ENCODE assay signal across 8 mouse cellular contexts in the genomic region with DNA sequence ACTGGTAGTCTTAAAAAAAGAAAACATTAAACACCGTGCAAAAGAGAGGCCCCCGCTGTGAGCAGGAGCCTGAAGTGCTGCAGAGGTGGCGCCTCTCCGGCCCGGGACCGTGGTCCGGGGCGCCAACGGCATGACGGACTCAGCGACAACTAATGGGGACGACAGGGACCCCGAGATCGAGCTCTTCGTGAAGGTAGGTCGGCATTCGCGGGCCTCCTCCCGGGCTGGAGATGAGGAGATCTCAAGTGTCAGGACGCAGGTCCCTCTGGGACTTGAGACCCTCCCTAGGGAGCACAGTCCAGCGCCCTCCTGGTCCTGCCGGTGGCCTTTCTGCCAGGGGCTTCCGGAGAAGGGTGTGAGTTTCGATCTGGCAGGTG. TPM values are rescaled to one million over a fixed set of nuclear protein-coding genes. Genes with fewer than 3 reads are reported as not detected.
A peak's percentile ranks its signal among the peaks of the same experiment; 100 is the strongest.
DNase-seq lines count a peak whose midpoint lies in the region; ATAC-seq and TF ChIP-seq lines count a peak whose summit lies in the region.

No protein-coding gene starts in this region.

- DNase-seq in cerebellum, postnatal 10 days: peak; percentile 8 to 14
- no peak for DNase-seq in cerebellum, postnatal 4 days (ENCODE audit: low spot score in 2 of 2)
- peak; percentile 53 for DNase-seq in gastrocnemius, adult 18-20 months (ENCODE audit: low spot score)
- no peak for DNase-seq in cerebellum, adult 11-12 months

- peak; percentile 16; the same call in 1 of the 2 replicates for ATAC-seq in intestine, embryonic 15.5 days
- ATAC-seq in megakaryocyte, adult 5-6 weeks (ENCODE audit: poor library complexity, severe bottlenecking): peak; percentile 59
- ATAC-seq in stomach, embryonic 15.5 days (ENCODE audit: insufficient read depth, low FRiP score, low read depth): peak; percentile 28; the same call in 1 of the 2 replicates

- H3K4me2 ChIP-seq in intestine, embryonic 15.5 days (replicated peaks): peak overlapping the region; percentile 87
- peak overlapping the region; percentile 86 for H3K4me2 ChIP-seq in stomach, embryonic 15.5 days

- no peak overlapping the region for H3K9ac ChIP-seq in ES-Bruce4 (ENCODE audit: low read depth, poor library complexity, severe bottlenecking)
- H3K9ac ChIP-seq in intestine, embryonic 15.5 days: peak overlapping the region; percentile 31
- no peak overlapping the region for H3K9ac ChIP-seq in stomach, embryonic 15.5 days

- H3K4me3 ChIP-seq in ES-Bruce4 (ENCODE audit: low read depth, low read length): peak overlapping the region; percentile 22; the same call in 1 of the 2 replicates
- peak overlapping the region; percentile 36 for H3K4me3 ChIP-seq in intestine, embryonic 15.5 days (replicated peaks)
- H3K4me3 ChIP-seq in stomach, embryonic 15.5 days (replicated peaks): peak overlapping the region; percentile 41

- H3K27ac ChIP-seq in ES-Bruce4 (ENCODE audit: insufficient read depth, low read length): no peak overlapping the region
- H3K27ac ChIP-seq in intestine, embryonic 15.5 days: no peak overlapping the region
- H3K27ac ChIP-seq in stomach, embryonic 15.5 days: no peak overlapping the region

- TF ChIP-seq CTCF in ES-Bruce4 (IDR thresholded peaks at IDR 0.05; ENCODE audit: low read depth, low read length): no peak

- H3K9me3 ChIP-seq in ES-Bruce4 (replicated peaks; ENCODE audit: control insufficient read depth, insufficient read depth, low read length, poor library complexity, severe bottlenecking): no peaks in the 10 kb centered on the region
- no peaks in the 10 kb centered on the region for H3K9me3 ChIP-seq in intestine, embryonic 15.5 days
- H3K9me3 ChIP-seq in stomach, embryonic 15.5 days: no peaks in the 10 kb centered on the region

- no peaks in the 10 kb centered on the region for H3K4me1 ChIP-seq in ES-Bruce4 (ENCODE audit: control insufficient read depth, insufficient read depth, low read length)
- H3K4me1 ChIP-seq in intestine, embryonic 15.5 days (replicated peaks): peaks cover 15% of the 10 kb centered on the region
- H3K4me1 ChIP-seq in stomach, embryonic 15.5 days: peaks cover 11% of the 10 kb centered on the region

- 1% methylated on average over 24 of the region's 24 CpGs for WGBS in intestine, embryonic 15.5 days
- WGBS in stomach, embryonic 15.5 days: under 1% methylated on average over 24 of the region's 24 CpGs

- no peak for TF ChIP-seq POLR2A in ES-Bruce4 (IDR thresholded peaks at IDR 0.05; ENCODE audit: insufficient read depth, low read length)

- no peak for TF ChIP-seq EP300 in ES-Bruce4 (IDR thresholded peaks at IDR 0.05; ENCODE audit: insufficient read depth, low read depth, low read length)

- no peaks in the 10 kb centered on the region for H3K27me3 ChIP-seq in ES-Bruce4 (ENCODE audit: control insufficient read depth, insufficient read depth, low read length, poor library complexity, severe bottlenecking)
- no peaks in the 10 kb centered on the region; the same call in 1 of the 2 replicates for H3K27me3 ChIP-seq in intestine, embryonic 15.5 days (replicated peaks)
- H3K27me3 ChIP-seq in stomach, embryonic 15.5 days (replicated peaks): 0 out of 2 replicates have a peak, but pooled peaks cover 6% of the 10 kb centered on the region

- H3K36me3 ChIP-seq in ES-Bruce4 (ENCODE audit: control insufficient read depth, insufficient read depth, low read length, poor library complexity, severe bottlenecking): no peaks in the 10 kb centered on the region
- no peaks in the 10 kb centered on the region for H3K36me3 ChIP-seq in intestine, embryonic 15.5 days
- H3K36me3 ChIP-seq in stomach, embryonic 15.5 days: no peaks in the 10 kb centered on the region

RNA-seq across cellular contexts. Expression of gene Clic5, which starts 0.4 kb away (rescaled TPM):
- 4.9 and 6.0 TPM in 2 replicates for polyA plus RNA-seq in ES-Bruce4 (2011; ENCODE audit: insufficient read depth, insufficient read length, low read depth, missing spikeins)
- 100 to 1,000 TPM; 109 to 117 TPM for total RNA-seq in gastrocnemius, adult 18-20 months (2021)
- 20.0 and 20.6 TPM in 2 replicates for polyA plus RNA-seq in intestine, embryonic 15.5 days (2015; fragmentation: Nextera tagmentation; extraction: Ambion mirVana)
- 0.09 and 0.14 TPM in 2 replicates for total RNA-seq in megakaryocyte, adult 5-6 weeks (2015)
- 0.04 and 0.15 TPM in 2 replicates for total RNA-seq in megakaryocyte, adult 5-6 weeks (2017)
- 5.0 and 7.1 TPM in 2 replicates for polyA plus RNA-seq in stomach, embryonic 15.5 days (2015; fragmentation: Nextera tagmentation; extraction: Ambion mirVana)

Comparison
In these comparisons a context has a peak if more than half of its experiments do, and no peak if none do; other contexts are left out.
1. DNase-seq: peak in cerebellum, postnatal 10 days (2 of 2) and gastrocnemius, adult 18-20 months (single experiment); none in cerebellum, postnatal 4 days (0 of 2) and cerebellum, adult 11-12 months (single experiment).
2. Peak in every context shown above with its lines, with median percentiles within 50 percentile points of each other: H3K4me3 ChIP-seq and ATAC-seq.